Mouse (Mus musculus) heart, embryonic 15.5 days (tissue): ENCODE measurements around the gene Vmn1r77. TPM values are rescaled to one million over a fixed set of nuclear protein-coding genes. Genes with fewer than 3 reads are reported as not detected.
"Not testable (repeated sequence)": the region's sequence is repeated elsewhere in the genome, so short reads cannot be mapped to it uniquely, and the experiment has no call there.

Experiments used
- ATAC-seq: fragments of 200-750 bp; cut with Nextera tagmentation; replicated peaks from 2 replicates; pipeline ENCODE4 v1.8.0; 2017; ENCODE audit warnings: low read depth, moderate TSS enrichment; ENCODE audit not compliant: insufficient number of reproducible peaks, insufficient read depth, low FRiP score
- H3K27ac ChIP-seq: fragments of 300-500 bp; sonication (generic); 2 replicates; pipeline ENCODE4 v1.5.1; 2015; ENCODE audit warnings: mild to moderate bottlenecking, inconsistent platforms
- H3K27me3 ChIP-seq: fragments of 300-500 bp; sonication (generic); 2 replicates; pipeline ENCODE4 v1.6.1; 2015; ENCODE audit warnings: inconsistent platforms
- H3K36me3 ChIP-seq: fragments of 300-500 bp; sonication (generic); 2 replicates; pipeline ENCODE4 v1.6.1; 2015; ENCODE audit warnings: mild to moderate bottlenecking, inconsistent platforms
- H3K4me1 ChIP-seq: fragments of 300-500 bp; sonication (generic); replicated peaks from 2 replicates; pipeline ENCODE4 v1.6.1; 2015; ENCODE audit warnings: inconsistent platforms
- H3K4me2 ChIP-seq: fragments of 300-500 bp; sonication (generic); 2 replicates; pipeline ENCODE4 v1.6.1; 2015; ENCODE audit warnings: inconsistent platforms, mild to moderate bottlenecking, moderate library complexity
- H3K4me3 ChIP-seq: fragments of 300-500 bp; sonication (generic); 2 replicates; pipeline ENCODE4 v1.5.1; 2015; ENCODE audit warnings: mild to moderate bottlenecking, inconsistent platforms
- H3K9ac ChIP-seq: fragments of 300-500 bp; sonication (generic); 2 replicates; pipeline ENCODE4 v1.6.1; 2015; ENCODE audit warnings: mild to moderate bottlenecking, inconsistent platforms
- H3K9me3 ChIP-seq: fragments of 300-500 bp; sonication (generic); replicated peaks from 2 replicates; pipeline ENCODE4 v1.6.1; 2016; ENCODE audit warnings: inconsistent platforms
- WGBS: fragments of 180-500 bp; shearing (Covaris S2); methylation state at CpG from one replicate; pipeline ENCODE4 v1.1.7; 2015; ENCODE audit warnings: mixed read lengths; 5-methylcytosine and 5-hydroxymethylcytosine counted together
- polyA plus RNA-seq: library from polyadenylated mRNA; unstranded; fragments of >200 nt; fragmentation: Nextera tagmentation; extraction: Ambion mirVana; gene quantifications from 2 replicates; pipeline ENCODE4 v1.2.1, GENCODE M21; 2015

Gene Vmn1r77
- not detected in 2 replicates for polyA plus RNA-seq

- H3K4me3 ChIP-seq, H3K4me1 ChIP-seq, H3K27me3 ChIP-seq, H3K36me3 ChIP-seq, H3K9me3 ChIP-seq, H3K9ac ChIP-seq, ATAC-seq, H3K27ac ChIP-seq, H3K4me2 ChIP-seq: not testable (repeated sequence)
Measured at GRCm38 (mm10) chr7:12036452-12036851, at the start of gene Vmn1r77. Gene Vmn1r77 (plus strand): TSS chr7:12036752.

DNA sequence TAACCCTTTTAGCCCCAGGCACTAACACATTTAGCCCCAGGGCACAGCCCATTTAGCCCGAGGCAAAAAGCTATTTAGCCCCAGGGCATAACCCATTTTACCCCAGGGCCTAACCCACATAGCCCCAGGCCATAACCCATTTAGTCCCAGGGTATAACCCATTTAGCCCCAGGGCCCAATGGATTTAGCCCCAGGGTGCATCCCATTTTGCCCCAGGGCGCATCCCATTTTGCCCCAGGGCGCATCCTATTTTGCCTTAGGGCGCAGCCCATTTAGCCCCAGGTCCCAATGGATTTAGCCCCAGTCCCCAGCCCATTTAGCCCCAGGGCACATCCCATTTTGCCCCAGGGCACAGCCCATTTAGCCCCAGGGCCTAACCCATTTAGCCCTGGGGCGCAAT, 25.1 kb upstream of the Vmn1r77 start:
- H3K36me3 ChIP-seq, H3K4me2 ChIP-seq, ATAC-seq, H3K27me3 ChIP-seq, H3K27ac ChIP-seq, H3K4me3 ChIP-seq, H3K9ac ChIP-seq, H3K4me1 ChIP-seq: not testable (repeated sequence)
- H3K9me3 ChIP-seq, result peaks cover 40% of the 10 kb centered on the region
- 88% methylated on average over 5 of the region's 5 CpGs for WGBS

- not testable (repeated sequence) for ATAC-seq, H3K4me2 ChIP-seq, H3K27me3 ChIP-seq, H3K4me1 ChIP-seq, H3K9ac ChIP-seq, H3K4me3 ChIP-seq, H3K27ac ChIP-seq, H3K36me3 ChIP-seq
- H3K9me3 ChIP-seq, result peaks cover 49% of the 10 kb centered on the region
- 86% methylated on average over 3 of the region's 3 CpGs for WGBS
Measured at GRCm38 (mm10) chr7:12012392-12012791, 24.2 kb upstream of the Vmn1r77 start.

- Histone ChIP-seq H3K9ac (no peak overlapping the region), H3K4me2 (no peak overlapping the region), H3K4me1 (no peaks in the 10 kb centered on the region), H3K9me3 (peaks cover 50% of the 10 kb centered on the region), H3K27me3 (no peaks in the 10 kb centered on the region), H3K4me3 (no peak overlapping the region), H3K36me3 (no peaks in the 10 kb centered on the region), H3K27ac (no peak overlapping the region)
- ATAC-seq, result no peak
- WGBS, result 69% methylated on average over 4 of the region's 4 CpGs
Measured at GRCm38 (mm10) chr7:12013106-12013505, 23.4 kb upstream of the Vmn1r77 start.

DNA sequence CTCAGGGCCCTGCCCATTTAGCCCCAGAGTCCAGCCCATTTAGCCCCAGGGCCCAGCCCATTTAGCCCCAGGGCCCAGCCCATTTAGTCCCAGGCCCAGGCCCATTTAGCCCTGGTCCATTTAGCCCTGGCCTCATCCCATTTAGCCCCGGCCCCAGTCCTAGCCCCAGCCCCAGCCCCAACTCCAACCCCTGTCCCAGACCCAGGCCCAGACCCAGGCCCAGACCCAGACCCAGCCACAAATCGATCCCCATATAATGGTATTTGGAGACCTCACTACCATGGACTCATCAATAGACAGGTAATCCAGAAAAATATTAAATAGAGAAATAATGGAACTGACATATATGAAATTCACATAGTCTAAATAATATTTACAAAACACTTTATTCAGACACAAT, 18.7 kb upstream of the Vmn1r77 start:
- H3K4me1 ChIP-seq, H3K9ac ChIP-seq, H3K27ac ChIP-seq, ATAC-seq, H3K4me3 ChIP-seq, H3K4me2 ChIP-seq, H3K36me3 ChIP-seq, H3K27me3 ChIP-seq: not testable (repeated sequence)
- 81% methylated on average over 2 of the region's 2 CpGs for WGBS
- peaks cover 36% of the 10 kb centered on the region for H3K9me3 ChIP-seq

GRCm38 (mm10) chr7:12040664-12041063, 4.1 kb downstream of the Vmn1r77 start:
- H3K4me1 ChIP-seq, result no peaks in the 10 kb centered on the region
- no peak for ATAC-seq
- H3K9me3 ChIP-seq, result no peaks in the 10 kb centered on the region
- no peaks in the 10 kb centered on the region for H3K27me3 ChIP-seq
- H3K9ac ChIP-seq, result no peak overlapping the region
- H3K27ac ChIP-seq, result no peak overlapping the region
- 69% methylated on average over 2 of the region's 2 CpGs for WGBS
- H3K4me2 ChIP-seq, result no peak overlapping the region
- H3K36me3 ChIP-seq, result no peaks in the 10 kb centered on the region
- no peak overlapping the region for H3K4me3 ChIP-seq

Other genes starting within 250 kb of the Vmn1r77 start
- gene Vmn1r74, start 202.8 kb upstream of the Vmn1r77 start, polyA plus RNA-seq, result not detected in 2 replicates
- not detected in 2 replicates for gene Vmn1r75, start 162.1 kb upstream of the Vmn1r77 start, polyA plus RNA-seq
- not detected in 2 replicates for gene Vmn1r76, start 98.5 kb upstream of the Vmn1r77 start, polyA plus RNA-seq
- not detected in 2 replicates for gene Vmn1r78, start 113.5 kb downstream of the Vmn1r77 start, polyA plus RNA-seq
- gene Vmn1r79, start 134.5 kb downstream of the Vmn1r77 start, polyA plus RNA-seq, result not detected in 2 replicates
- gene Vmn1r80, start 152.5 kb downstream of the Vmn1r77 start, polyA plus RNA-seq, result not detected in 2 replicates
- not detected in 2 replicates for gene Vmn1r81, start 231.5 kb downstream of the Vmn1r77 start, polyA plus RNA-seq